26 mouse cellular contexts compared by ENCODE assay signal in the genomic region with DNA sequence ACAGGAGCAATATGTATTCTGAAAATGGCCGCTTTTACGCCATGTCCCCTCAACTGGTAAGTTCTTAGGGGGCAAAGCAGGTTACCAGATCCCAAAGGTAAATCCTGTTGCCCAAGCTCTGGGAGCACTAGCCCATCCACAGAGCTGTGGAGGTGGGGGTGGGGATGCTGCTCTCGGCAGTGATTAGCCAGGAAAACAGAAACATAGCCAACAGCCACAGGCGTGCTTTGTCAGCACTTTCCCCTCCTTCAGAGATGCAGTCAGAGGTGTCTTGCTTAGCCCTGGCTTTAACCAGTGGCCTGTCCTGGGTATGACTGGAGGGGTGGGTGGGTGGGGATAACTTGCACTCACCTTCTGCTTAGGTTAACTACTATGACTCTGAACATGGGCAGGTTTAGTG.
DNase-seq lines count a peak whose midpoint lies in the region; ATAC-seq and TF ChIP-seq lines count a peak whose summit lies in the region.
"Had no signal": no experiment of that assay in that cellular context is flagged by ENCODE, and none has a peak within 500 bp of the region (broad histone marks: within the 10 kb centered on the region; RNA-seq: fewer than 3 reads in every experiment).

No protein-coding gene starts in this region.

- peak; percentile 33; the same call in 1 of the 2 replicates for ATAC-seq in forebrain, embryonic 12.5 days (ENCODE audit: low FRiP score)
- no peak for ATAC-seq in forebrain, embryonic 14.5 days
- ATAC-seq in midbrain, embryonic 11.5 days (ENCODE audit: low FRiP score), result no peak
- ATAC-seq: liver, embryonic 12.5 days; liver, postnatal 0 days; Patski had no signal

- H3K27me3 ChIP-seq in forebrain, embryonic 12.5 days, result no peaks in the 10 kb centered on the region
- H3K27me3 ChIP-seq in forebrain, embryonic 14.5 days (replicated peaks; ENCODE audit: control insufficient read depth, insufficient read depth, low read length), result no peaks in the 10 kb centered on the region
- no peaks in the 10 kb centered on the region for H3K27me3 ChIP-seq in liver, adult 2 months (ENCODE audit: control insufficient read depth, insufficient read depth, low read length)
- no peaks in the 10 kb centered on the region for H3K27me3 ChIP-seq in midbrain, embryonic 11.5 days (ENCODE audit: control insufficient read depth, insufficient read depth, low read length)
- H3K27me3 ChIP-seq: forebrain, embryonic 15.5 days; heart, embryonic 12.5 days; limb, embryonic 12.5 days; liver, embryonic 12.5 days; midbrain, embryonic 12.5 days; neural tube, embryonic 12.5 days; Patski had no signal

- no peak overlapping the region for H3K4me3 ChIP-seq in forebrain, embryonic 12.5 days (replicated peaks)
- no peak overlapping the region for H3K4me3 ChIP-seq in forebrain, embryonic 14.5 days (ENCODE audit: low read depth, low read length)
- H3K4me3 ChIP-seq in liver, adult 2 months (ENCODE audit: insufficient read depth, low read depth, low read length), result no peak overlapping the region
- H3K4me3 ChIP-seq in midbrain, embryonic 11.5 days (ENCODE audit: low read depth, low read length), result no peak overlapping the region
- H3K4me3 ChIP-seq: forebrain, embryonic 15.5 days; heart, adult 2 months; heart, embryonic 12.5 days; left cerebral cortex, adult 2 months; limb, embryonic 12.5 days; liver, embryonic 12.5 days; midbrain, embryonic 12.5 days; myocyte; neural tube, embryonic 12.5 days had no signal

- H3K9ac ChIP-seq in forebrain, embryonic 12.5 days, result no peak overlapping the region
- H3K9ac ChIP-seq in forebrain, embryonic 14.5 days (ENCODE audit: low read length), result no peak overlapping the region
- no peak overlapping the region for H3K9ac ChIP-seq in liver, adult 2 months (ENCODE audit: low read depth, low read length)
- H3K9ac ChIP-seq in midbrain, embryonic 11.5 days (ENCODE audit: low read length), result no peak overlapping the region
- H3K9ac ChIP-seq: forebrain, embryonic 15.5 days; heart, embryonic 12.5 days; limb, embryonic 12.5 days; liver, embryonic 12.5 days; liver, postnatal 0 days; midbrain, embryonic 12.5 days; neural tube, embryonic 12.5 days had no signal

- no peak for DNase-seq in forebrain, embryonic 14.5 days (ENCODE audit: low spot score)
- peak; percentile 47 for DNase-seq in liver, adult 2 months (ENCODE audit: extremely low read depth, low read depth, low spot score)
- no peak for DNase-seq in liver
- peak; percentile 75 to 86 for DNase-seq in kidney, postnatal 25 days
- no peak for DNase-seq in spleen, postnatal 10 days (ENCODE audit: low spot score in 2 of 2)
- DNase-seq in midbrain, embryonic 11.5 days (ENCODE audit: low spot score, missing footprints), result no peak
- DNase-seq: adrenal gland, postnatal 10 days; cerebellum, adult 8-10 months; gastrocnemius, postnatal 25 days; heart, adult 2 months; liver, postnatal 0 days; right cerebral cortex, adult 18-20 months; spleen, adult 18-20 months; thymus, adult 2 months; thymus, postnatal 36 days had no signal

- WGBS in forebrain, embryonic 12.5 days, result 73% methylated on average over 4 of the region's 4 CpGs
- WGBS in forebrain, embryonic 14.5 days, result 58% methylated on average over 4 of the region's 4 CpGs
- WGBS in liver, adult 2 months, result 60% methylated on average over 4 of the region's 4 CpGs
- WGBS in midbrain, embryonic 11.5 days, result 66% methylated on average over 4 of the region's 4 CpGs

- no peak overlapping the region for H3K27ac ChIP-seq in forebrain, embryonic 12.5 days
- no peak overlapping the region for H3K27ac ChIP-seq in forebrain, embryonic 14.5 days (ENCODE audit: low read depth, low read length)
- no peak overlapping the region for H3K27ac ChIP-seq in liver, adult 2 months (replicated peaks; ENCODE audit: insufficient read depth, low read depth, low read length)
- H3K27ac ChIP-seq in midbrain, embryonic 11.5 days (ENCODE audit: low read depth, low read length), result no peak overlapping the region
- H3K27ac ChIP-seq: forebrain, embryonic 15.5 days; heart, adult 2 months; hindbrain, postnatal 0 days; left cerebral cortex, adult 2 months; limb, embryonic 12.5 days; liver, embryonic 12.5 days; neural tube, embryonic 12.5 days had no signal

- no peak overlapping the region for H3K4me2 ChIP-seq in forebrain, embryonic 12.5 days
- no peak overlapping the region for H3K4me2 ChIP-seq in forebrain, embryonic 14.5 days (ENCODE audit: low read length)
- H3K4me2 ChIP-seq in midbrain, embryonic 11.5 days, result no peak overlapping the region
- H3K4me2 ChIP-seq: forebrain, embryonic 15.5 days; heart, embryonic 12.5 days; limb, embryonic 12.5 days; liver, embryonic 12.5 days; midbrain, embryonic 12.5 days; neural tube, embryonic 12.5 days had no signal

- H3K79me2 ChIP-seq in liver, adult 2 months (ENCODE audit: control insufficient read depth, insufficient read depth, low read length), result peaks cover 13% of the 10 kb centered on the region; the same call in 1 of the 2 replicates

- H3K36me3 ChIP-seq in forebrain, embryonic 12.5 days (replicated peaks), result no peaks in the 10 kb centered on the region
- no peaks in the 10 kb centered on the region for H3K36me3 ChIP-seq in forebrain, embryonic 14.5 days (ENCODE audit: control insufficient read depth, insufficient read depth, low read length)
- H3K36me3 ChIP-seq in liver, adult 2 months (ENCODE audit: control insufficient read depth, insufficient read depth, low read length), result no peaks in the 10 kb centered on the region
- H3K36me3 ChIP-seq in midbrain, embryonic 11.5 days (ENCODE audit: control insufficient read depth, insufficient read depth, low read length), result no peaks in the 10 kb centered on the region
- H3K36me3 ChIP-seq: forebrain, embryonic 15.5 days; heart, embryonic 12.5 days; limb, embryonic 12.5 days; liver, embryonic 12.5 days; midbrain, embryonic 12.5 days; neural tube, embryonic 12.5 days had no signal

- H3K4me1 ChIP-seq in forebrain, embryonic 12.5 days, result peaks cover 15% of the 10 kb centered on the region
- H3K4me1 ChIP-seq in forebrain, embryonic 14.5 days (ENCODE audit: control insufficient read depth, insufficient read depth, low read length), result no peaks in the 10 kb centered on the region
- H3K4me1 ChIP-seq in liver, adult 2 months (ENCODE audit: control insufficient read depth, insufficient read depth, low read length), result peaks cover 2% of the 10 kb centered on the region
- H3K4me1 ChIP-seq in midbrain, embryonic 11.5 days (ENCODE audit: control insufficient read depth, insufficient read depth, low read length), result peaks cover 2% of the 10 kb centered on the region; the same call in 1 of the 2 replicates
- H3K4me1 ChIP-seq: heart, embryonic 12.5 days; liver, embryonic 12.5 days had no signal

- no peaks in the 10 kb centered on the region for H3K9me3 ChIP-seq in forebrain, embryonic 12.5 days
- no peaks in the 10 kb centered on the region for H3K9me3 ChIP-seq in forebrain, embryonic 14.5 days (replicated peaks; ENCODE audit: control insufficient read depth, low read length)
- no peaks in the 10 kb centered on the region for H3K9me3 ChIP-seq in midbrain, embryonic 11.5 days (ENCODE audit: control insufficient read depth, low read length)
- H3K9me3 ChIP-seq: forebrain, embryonic 15.5 days; heart, embryonic 12.5 days; limb, embryonic 12.5 days; liver, embryonic 12.5 days; midbrain, embryonic 12.5 days; neural tube, embryonic 12.5 days had no signal

- TF ChIP-seq POLR2A in liver, adult 2 months (IDR thresholded peaks at IDR 0.05; ENCODE audit: extremely low read depth, insufficient read depth, low read length), result no peak

- no peak for TF ChIP-seq CTCF in liver, adult 2 months (IDR thresholded peaks at IDR 0.05; ENCODE audit: low read depth, low read length)

Comparison
In these comparisons a context has a peak if more than half of its experiments do, and no peak if none do; other contexts are left out.
1. DNase-seq: peak in liver, adult 2 months (single experiment) and kidney, postnatal 25 days (2 of 2); none in forebrain, embryonic 14.5 days (single experiment), liver (single experiment), spleen, postnatal 10 days (0 of 2) and midbrain, embryonic 11.5 days (single experiment).